Mouse (Mus musculus) forelimb bud, embryonic 11.5 days (tissue): ENCODE measurements around the gene Gm21149.
A peak's percentile ranks its signal among the peaks of the same experiment; 100 is the strongest.
"Not testable (repeated sequence)": the region's sequence is repeated elsewhere in the genome, so short reads cannot be mapped to it uniquely, and the experiment has no call there.

Experiments
- DNase-seq: peaks from one replicate; pipeline ENCODE4 v3.0.0-alpha.2; 2012; ENCODE audit warnings: low read depth, low spot score

The Gm21149 gene

GRCm38 (mm10) chr5:15476423-15476822 is at the start of gene Gm21149:
TSS of gene Gm21149 (minus strand) at chr5:15476523.
- DNase-seq, result not testable (repeated sequence)

DNA sequence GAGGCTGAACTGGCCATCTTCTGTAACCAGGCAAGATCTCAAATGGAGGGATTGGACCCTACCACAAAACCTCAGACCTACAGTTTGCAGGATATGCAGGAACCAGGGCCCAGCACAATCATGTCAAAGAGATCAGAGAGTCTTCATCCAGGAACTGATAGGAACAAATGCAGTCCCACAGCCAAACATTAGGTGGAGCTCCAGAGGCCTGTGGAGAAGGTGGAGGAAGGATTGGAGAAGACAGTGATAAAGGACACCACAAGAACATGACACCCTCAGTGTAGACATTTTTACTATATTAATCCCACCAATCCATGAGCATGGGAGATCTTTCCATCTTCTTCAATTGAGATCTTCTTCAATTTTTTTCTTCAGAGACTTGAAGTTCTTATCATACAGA is 46.1 kb upstream of the Gm21149 start:
- DNase-seq, result not testable (repeated sequence)

DNA sequence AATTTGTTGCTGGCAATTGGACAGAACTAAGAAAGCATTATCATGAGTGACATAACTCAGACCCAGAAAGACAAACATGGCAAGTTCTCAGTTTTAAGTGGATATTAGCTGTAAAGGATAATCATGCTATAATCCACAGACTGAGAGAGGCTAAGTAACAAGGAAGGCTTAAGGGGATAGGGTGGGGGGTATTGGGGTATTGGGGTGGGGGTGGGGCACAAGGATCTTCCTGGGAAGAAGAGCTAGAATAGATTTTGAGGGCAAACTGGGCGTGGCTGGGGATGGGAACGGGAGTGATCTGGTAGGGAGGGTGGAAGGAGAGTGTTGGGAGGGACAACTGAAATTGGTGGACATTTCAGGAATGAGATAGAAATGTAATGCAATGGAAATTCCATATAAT is 45.7 kb upstream of the Gm21149 start:
- not testable (repeated sequence) for DNase-seq

GRCm38 (mm10) chr5:15520418-15520817 is 44.1 kb upstream of the Gm21149 start:
- DNase-seq, result not testable (repeated sequence)

- not testable (repeated sequence) for DNase-seq
Observed at GRCm38 (mm10) chr5:15517150-15517549, 40.8 kb upstream of the Gm21149 start.

DNA sequence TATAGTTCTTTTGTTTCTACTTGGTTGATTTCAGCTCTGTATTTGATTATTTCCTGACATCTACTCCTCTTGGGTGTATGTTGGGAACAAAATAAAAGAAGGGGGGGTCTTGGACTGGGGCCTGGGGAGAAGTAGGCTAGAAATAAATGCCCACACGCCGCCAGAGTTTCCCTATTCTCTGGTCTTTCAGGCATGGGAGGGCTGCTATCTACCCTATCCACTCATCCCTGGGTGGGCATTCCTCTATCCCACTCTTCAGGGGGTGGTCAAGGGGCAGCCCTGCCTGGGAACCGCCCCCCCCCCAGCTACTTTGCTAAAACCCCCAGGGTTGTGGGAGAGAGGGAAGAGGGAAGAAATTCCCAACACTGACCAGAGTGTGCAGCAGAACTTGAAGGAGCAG is 35.9 kb upstream of the Gm21149 start:
- not testable (repeated sequence) for DNase-seq

GRCm38 (mm10) chr5:15509911-15510310 is 33.6 kb upstream of the Gm21149 start:
- DNase-seq, result not testable (repeated sequence)

DNA sequence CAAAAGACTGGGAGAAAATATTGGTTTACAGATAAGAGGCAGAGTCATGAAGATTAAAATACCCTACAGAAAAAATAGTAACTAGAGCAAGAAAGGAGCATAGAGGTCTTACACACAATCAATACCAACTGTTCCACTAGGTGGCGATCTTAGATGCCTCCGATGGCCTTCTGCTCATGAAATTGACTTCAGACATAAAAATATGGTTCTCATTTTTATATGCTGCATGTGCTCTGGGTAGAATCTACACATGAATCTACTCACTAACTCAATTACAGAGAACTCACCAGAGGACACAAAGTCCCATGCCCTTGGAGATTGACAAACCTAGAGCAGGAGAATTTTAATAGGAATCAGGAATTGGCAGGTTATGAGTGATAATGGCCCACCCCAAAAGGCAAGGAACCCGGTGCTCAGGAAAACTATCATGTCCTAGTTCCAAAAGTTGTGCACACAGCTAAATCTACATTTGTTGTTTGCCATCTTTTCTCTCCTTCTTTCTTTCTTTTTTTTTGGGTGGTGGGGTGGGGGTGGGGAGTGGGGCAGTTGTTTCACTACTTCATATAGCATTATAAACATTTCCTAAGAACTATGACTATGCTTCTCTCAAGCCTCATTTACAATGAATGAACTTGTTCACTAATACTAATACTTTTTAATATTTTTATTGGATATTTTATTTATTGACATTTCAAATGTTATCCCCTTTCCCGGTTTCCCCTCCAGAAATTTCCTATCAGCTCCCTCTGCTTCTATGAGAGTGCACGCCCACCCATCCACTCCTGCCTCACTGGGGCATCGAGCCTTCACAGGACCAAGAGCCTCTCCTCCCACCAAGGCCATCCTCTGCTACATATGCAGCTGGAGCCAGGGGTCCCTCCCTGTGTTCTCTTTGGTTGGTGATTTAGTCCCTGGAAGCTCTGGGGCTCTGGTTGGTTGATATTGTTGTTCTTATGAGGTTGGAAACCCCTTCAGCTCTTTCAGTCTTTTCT is 32.4 kb upstream of the Gm21149 start:
- DNase-seq, result not testable (repeated sequence)

- DNase-seq, result not testable (repeated sequence)
Observed at GRCm38 (mm10) chr5:15507757-15508459, 31.6 kb upstream of the Gm21149 start.

DNA sequence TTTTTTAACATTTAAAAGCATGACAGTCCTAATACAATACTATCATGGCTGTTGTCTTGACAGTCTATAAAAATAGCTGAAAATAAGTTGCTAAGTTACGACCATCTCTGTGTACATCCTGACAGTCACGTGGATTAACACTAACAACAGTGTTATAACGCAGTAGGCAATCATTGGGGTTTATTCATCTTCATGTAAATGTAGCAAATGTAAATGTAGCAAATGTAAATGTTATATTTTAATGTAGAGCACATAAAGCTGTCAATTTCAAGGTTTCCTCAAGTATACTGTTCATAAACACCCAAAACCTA is 30.9 kb upstream of the Gm21149 start:
- DNase-seq, result no peak

DNA sequence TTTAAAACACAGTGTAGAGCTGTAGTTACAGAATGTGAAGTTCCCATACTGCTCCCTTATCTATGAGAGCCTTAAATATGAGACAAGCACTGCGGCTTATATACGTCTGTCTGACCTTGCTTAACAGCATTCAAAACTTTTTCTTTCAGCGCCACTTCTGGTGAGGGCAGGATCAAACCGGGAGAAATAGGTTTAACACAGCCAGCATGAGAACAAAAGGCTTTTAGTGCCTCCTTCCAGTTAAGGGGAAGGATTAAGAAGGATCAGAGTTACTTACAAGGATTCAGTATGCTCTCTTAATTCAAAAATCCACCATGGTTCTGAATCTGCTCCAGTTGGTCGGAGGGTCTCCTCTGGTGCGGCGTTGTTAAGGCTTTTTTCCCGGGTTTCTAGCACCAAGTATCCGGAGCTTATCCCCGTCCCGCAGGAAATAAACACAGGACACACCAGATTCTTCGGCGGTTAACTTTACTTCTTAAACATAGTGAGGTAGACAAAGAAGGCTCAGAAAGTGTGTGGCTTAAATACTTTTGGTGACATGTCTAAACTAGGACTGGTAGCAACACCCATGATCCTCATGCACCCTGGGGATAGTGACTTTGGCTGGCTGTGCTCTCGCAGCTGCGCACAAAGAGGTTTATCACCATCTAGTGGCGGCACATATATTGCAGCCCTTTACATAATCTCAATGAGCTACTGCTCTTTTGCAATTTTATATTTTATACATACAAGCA is 30.4 kb upstream of the Gm21149 start:
- DNase-seq, result peak; percentile 40

DNA sequence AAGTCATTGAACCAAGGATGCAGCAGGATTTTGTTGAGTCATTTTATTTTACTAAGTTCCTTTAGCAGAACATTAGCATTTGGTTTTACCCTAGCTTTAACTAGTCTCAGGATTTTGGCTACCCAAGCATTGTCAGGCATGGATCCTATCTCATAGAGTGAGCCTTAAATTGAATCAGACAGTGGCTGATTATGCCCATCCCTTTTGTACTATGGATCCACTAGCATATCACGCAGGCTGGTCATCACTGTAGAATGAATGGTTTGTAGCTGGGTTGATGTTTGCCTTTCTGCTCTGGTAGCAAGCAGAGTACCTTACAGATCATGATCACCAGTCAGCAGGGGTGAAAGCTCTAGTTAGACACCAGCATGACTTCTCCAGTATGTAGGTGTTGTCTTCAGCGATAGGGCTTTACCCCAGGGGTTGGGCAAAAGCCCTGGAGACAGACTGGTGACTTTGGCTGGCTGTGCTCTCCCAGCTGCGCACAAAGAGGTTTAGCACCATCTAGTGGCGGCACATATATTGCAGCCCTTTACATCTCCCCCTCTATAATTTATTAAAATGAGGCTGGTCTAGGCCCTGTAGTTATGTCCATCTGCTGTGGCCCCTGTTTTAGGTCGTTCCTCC is 22.6 kb upstream of the Gm21149 start:
- DNase-seq, result not testable (repeated sequence)

DNA sequence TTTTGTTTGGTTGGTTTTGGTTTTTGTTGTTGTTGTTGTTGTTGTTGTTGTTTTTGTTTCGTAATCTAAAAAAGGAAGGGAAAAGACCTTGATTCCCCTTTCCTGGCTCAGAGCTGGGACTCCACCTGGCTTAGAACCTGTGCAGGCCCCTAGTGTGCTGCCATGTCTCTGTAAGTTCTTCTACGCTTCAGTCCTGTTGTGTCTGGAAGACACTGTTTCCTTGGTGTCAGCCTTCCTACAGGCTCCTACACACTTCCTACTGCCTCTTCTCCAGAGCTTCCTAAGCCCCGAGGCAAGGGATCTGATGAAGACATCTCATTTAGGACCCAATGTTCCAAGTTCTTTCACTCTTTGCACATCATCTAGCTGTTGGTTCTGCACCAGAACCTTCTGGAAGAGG is 22.0 kb upstream of the Gm21149 start:
- DNase-seq, result not testable (repeated sequence)

DNA sequence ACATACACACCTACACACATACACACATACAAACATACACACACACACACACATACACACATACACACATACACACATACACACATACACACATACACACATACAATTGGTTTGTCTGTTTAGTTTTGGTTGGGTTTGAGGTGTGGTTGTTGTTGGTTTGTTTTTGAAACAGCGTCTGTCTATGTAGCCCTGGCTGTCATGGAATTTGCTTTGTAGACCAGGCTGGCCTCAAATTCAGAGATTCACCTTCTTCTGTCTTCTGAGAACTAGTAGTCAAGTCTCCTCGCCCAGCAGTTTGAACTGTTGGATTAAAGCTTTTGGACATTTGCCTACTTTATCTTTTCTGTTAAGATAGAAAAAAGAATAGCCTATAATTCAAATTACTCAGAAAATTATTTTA is 14.6 kb upstream of the Gm21149 start:
- DNase-seq, result not testable (repeated sequence)

GRCm38 (mm10) chr5:15488743-15489142 is 12.4 kb upstream of the Gm21149 start:
- no peak for DNase-seq

- not testable (repeated sequence) for DNase-seq
Observed at GRCm38 (mm10) chr5:15484616-15485015, 8.3 kb upstream of the Gm21149 start.

DNA sequence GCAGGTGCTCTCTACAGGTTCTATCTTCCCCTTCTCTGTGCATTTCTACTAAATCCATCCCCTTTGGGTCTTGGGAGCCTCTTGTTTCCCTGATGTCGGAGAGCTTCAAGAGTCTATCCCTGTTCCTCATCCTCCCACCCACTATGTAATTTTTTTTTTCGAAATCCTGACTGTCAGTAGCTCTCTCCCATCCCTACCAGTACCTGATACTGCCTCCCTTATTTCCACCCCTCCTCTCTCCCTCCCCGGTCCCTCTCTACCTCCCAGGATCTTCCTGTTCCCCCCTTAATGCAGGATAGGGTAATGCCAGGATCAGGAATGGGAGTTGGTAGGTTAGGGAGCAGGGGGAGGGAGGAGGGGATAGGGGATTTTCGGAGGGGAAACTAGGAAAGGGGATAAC is 7.3 kb upstream of the Gm21149 start:
- DNase-seq, result not testable (repeated sequence)

GRCm38 (mm10) chr5:15482815-15483214 is 6.5 kb upstream of the Gm21149 start:
- DNase-seq, result not testable (repeated sequence)

- not testable (repeated sequence) for DNase-seq
Observed at GRCm38 (mm10) chr5:15470141-15470540, 6.2 kb downstream of the Gm21149 start.

GRCm38 (mm10) chr5:15467768-15468167 is 8.6 kb downstream of the Gm21149 start:
- not testable (repeated sequence) for DNase-seq

DNA sequence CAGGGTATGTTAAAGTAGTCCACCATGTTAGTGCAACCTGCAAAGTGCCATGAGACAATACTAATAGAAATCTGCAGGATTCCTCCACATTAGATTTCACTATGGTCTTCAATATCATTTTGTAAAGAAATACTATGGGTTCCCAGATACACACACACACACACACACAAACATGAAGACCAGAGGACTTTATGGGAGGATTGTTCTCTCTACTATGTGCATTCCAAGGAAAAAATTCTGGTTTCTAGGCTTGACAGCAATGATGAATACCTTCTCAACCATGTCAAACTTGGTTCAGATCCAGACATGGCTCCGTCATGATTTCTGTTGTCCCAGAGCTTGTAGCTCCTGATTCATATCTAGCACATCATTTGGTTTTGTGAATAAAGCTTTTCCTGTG is 10.1 kb downstream of the Gm21149 start:
- not testable (repeated sequence) for DNase-seq
